Mouse (Mus musculus) inflammation-experienced regulatory T-cells, adult 6 months (primary cell): ENCODE data around the gene Lats2. TPM values are rescaled to one million over a fixed set of nuclear protein-coding genes. Genes with fewer than 3 reads are reported as not detected.
"Not testable (repeated sequence)": the region's sequence is repeated elsewhere in the genome, so short reads cannot be mapped to it uniquely, and the experiment has no call there.

ENCODE experiments used
- ATAC-seq: one replicate; pipeline ENCODE4 v1.8.0; 2017
- polyA plus RNA-seq, 3 experiments: library from polyadenylated mRNA; unstranded; fragments of 100-300 nt; shearing (Covaris generic); gene quantifications; one replicate each; pipeline ENCODE4 v1.2.1; 2017

The Lats2 gene
- 10 to 100 TPM; 13.0 to 23.0 (median 20.1) TPM for polyA plus RNA-seq

DNA sequence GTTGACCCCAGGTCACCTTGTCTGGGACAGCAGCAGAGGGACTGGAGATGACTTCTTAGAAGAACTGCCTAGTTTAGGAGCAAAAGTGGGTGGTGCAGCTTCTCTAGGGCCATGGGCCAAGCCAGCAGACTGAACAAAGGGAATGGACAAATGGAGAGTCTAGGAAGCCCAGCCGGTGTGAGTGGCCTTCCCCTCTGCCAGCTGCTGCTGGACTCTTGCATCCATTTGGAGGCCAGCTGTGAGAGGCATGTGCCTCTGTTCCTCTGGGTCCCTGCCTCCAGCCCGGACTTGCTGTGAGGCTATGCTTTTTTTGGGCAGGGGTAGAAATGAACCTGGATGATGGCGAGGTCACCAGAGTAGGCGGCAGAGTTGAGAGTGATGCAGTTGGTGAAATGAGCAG lies at the start of gene Lats2:
Gene Lats2, minus strand, starts transcription at position 152 of the 400 bp plus-strand sequence.
- ATAC-seq: no peak

DNA sequence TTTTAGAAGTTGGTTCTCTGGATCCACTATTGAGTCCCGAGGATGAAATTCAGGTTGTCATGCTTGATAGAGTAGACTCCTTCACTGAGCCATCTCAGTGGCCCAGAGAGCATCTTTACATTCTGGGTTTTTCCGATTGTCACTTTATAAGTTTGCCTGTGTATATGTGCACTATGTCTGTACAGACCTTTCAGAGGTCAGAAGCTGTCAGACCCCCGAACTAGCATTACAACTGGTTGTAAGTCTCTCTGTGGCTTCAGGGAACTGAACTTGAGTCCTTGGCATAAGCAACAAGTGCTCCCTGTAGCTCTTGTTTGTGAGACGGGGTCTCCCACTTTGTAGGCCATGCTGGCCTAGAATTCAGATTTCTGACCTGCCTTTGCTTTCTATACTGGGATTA lies 45.5 kb upstream of the Lats2 start:
- ATAC-seq: no peak

- peak; percentile 100 for ATAC-seq
These were observed 40.1 kb upstream of the Lats2 start, which contains the start of gene Sap18 for GRCm38 (mm10) chr14:57797991-57798931. Gene Sap18, plus strand, starts transcription at chr14:57798180.

- ATAC-seq: no peak
These were observed 39.4 kb upstream of the Lats2 start for GRCm38 (mm10) chr14:57797551-57797950.

- no peak for ATAC-seq
These were observed 33.0 kb upstream of the Lats2 start for GRCm38 (mm10) chr14:57791171-57791570.

GRCm38 (mm10) chr14:57789759-57790158 lies 31.6 kb upstream of the Lats2 start:
- ATAC-seq: no peak

DNA sequence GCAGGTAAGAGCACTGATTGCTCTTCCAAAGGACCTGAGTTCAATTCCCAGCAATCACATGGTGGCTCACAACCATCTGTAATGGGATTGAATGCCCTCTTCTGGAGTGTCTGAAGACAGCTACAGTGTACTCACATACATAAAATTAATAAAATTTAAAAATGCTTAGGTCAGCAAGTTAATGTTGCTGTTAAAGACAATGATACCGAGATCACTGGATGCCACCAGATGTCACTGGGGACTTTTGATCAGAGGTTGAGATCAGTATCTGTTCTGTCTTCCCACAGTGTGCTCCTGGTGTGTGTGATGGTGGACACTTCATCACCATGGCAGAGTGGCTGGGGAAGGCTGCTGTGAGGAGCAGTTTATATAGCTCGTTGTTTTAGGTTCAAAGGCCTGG lies 31.1 kb upstream of the Lats2 start:
- no peak for ATAC-seq

DNA sequence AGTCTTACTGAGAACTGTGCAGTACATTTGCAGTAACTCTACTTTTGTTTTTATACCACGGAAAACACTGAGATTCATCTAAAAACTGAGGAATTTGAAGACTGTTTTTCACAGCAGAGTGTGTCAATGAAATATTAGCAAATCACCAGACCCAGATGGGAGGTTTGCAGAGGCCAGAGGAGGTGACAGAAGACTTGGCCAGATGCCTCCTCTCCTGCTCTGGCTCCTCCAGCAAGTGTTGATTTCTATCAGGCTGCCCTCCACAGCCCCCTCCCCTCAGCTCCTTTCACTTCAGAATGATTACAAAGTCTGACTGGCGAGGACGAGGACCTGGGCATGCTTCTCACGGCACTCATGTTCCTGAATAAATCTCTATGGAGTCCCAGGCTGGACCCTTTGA lies 29.2 kb upstream of the Lats2 start:
- no peak for ATAC-seq

- ATAC-seq: peak; percentile 72
These were observed 14.1 kb upstream of the Lats2 start for GRCm38 (mm10) chr14:57772157-57772815.

DNA sequence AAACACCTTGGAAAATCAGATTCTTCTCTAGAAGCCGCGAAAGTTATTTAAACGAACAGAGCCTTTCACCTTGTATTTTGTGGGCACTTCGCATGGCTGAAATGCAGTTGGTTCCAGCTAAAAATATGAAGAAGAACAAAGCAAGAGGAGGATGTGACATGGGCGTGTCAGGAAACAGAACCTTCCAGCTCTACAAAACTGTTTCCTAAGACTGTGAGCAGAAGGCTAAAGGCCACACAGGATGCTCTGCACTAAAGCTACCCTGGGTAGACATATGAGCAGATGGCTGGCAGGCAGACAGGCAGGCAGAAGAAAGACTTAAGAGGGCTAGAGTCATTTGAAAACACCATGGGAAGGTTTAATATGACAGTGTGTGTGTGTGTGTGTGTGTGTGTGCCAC lies 10.9 kb upstream of the Lats2 start:
- peak; percentile 80 for ATAC-seq

DNA sequence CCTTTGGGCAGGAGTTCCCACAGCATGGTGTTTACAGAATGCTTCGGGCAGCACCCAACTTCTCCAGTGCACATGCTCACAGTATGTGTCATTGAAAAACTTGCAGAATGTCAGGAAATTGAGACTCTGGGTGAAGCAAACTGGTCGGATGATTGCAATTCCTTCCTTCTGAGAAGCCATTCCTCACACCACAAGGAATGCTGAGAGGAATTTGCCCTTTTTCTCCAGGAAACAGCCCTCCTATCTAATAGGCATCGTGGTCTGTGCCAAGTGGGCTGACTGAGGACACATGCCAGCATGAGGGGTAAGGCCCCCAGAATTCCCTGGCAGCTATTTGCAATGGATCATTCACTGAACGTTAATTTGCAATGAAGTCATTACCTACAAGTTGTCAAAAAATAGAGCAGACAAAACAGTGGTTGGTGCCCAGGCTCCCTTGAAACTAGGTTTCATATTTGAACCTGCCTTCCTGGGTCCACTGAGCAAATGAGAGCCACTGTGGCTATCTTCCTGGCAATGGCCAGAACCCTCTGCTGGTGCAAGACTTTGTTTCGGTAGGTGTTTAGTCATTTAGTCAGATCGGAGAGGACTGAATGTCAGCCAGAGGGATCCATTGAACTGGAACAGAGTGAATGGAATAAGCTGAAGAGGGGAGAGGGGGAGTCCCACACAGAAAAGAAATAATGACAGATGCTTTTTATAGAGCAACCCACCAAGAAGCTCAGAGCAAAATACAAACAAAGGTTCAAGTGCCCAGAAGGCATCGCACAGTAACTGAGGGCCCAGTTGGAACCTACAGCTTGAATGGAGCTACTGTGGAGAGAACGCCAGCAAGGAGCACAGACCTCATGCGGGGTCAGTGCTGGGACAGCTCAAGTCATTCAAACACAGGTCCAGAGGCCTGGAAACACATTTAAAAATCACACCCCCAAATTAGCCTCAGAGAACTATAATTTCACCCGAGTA lies 2.5 kb upstream of the Lats2 start:
- ATAC-seq: no peak

- no peak for ATAC-seq
These were observed 2.1 kb downstream of the Lats2 start for GRCm38 (mm10) chr14:57756094-57756493.

- no peak for ATAC-seq
These were observed 2.5 kb downstream of the Lats2 start for GRCm38 (mm10) chr14:57755661-57756060.

DNA sequence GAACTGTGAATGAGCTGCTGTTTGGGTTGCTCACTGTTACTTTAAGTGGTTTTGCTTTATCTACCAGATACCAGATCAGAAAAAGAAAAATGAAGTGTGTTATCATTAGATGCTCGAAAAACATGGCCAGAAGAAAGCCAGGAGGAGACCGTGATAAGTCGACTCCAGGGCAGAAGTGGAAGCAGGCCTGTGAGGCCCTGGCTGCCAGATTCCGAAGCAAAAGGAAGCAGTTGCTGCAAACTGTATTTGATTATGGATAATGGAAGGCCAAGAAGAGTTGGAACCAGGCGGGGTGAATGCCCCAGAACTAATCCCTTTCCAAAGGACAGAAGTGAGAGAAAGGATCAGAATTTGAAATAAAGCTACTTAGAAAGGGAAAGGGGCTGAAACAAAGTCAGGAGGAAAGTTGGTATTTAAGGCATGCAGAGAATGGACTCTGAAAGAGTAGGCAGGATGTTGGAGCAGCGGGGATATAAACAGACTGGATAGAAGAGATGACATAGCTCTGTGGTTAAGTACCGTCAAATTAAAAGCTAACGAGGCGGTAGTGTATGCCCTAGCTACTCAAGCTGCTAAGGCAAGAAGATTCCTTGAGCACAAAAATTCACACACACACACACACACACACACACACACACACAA lies 4.7 kb downstream of the Lats2 start:
- ATAC-seq: no peak

- ATAC-seq: not testable (repeated sequence)
These were observed 7.2 kb downstream of the Lats2 start for GRCm38 (mm10) chr14:57751006-57751405.

GRCm38 (mm10) chr14:57749501-57749900 lies 8.7 kb downstream of the Lats2 start:
- peak; percentile 37 for ATAC-seq

- peak; percentile 67 for ATAC-seq
These were observed 12.0 kb downstream of the Lats2 start, which contains the start of gene Gm49361 for GRCm38 (mm10) chr14:57746001-57746771. Gene Gm49361, minus strand, starts transcription at chr14:57746103.

GRCm38 (mm10) chr14:57745291-57745969 lies 12.8 kb downstream of the Lats2 start:
- ATAC-seq: peak; percentile 5

- ATAC-seq: no peak
These were observed 13.6 kb downstream of the Lats2 start for GRCm38 (mm10) chr14:57744547-57744946.

GRCm38 (mm10) chr14:57740651-57741050 lies 17.5 kb downstream of the Lats2 start:
- no peak for ATAC-seq
